Mouse (Mus musculus) CH12.LX (cell line): ENCODE results near the gene Prkx. TPM values are rescaled to one million over a fixed set of nuclear protein-coding genes. Genes with fewer than 3 reads are reported as not detected.
A peak's percentile ranks its signal among the peaks of the same experiment; 100 is the strongest.

Source experiments
- DNase-seq: peaks from one replicate; pipeline ENCODE4 v3.0.0-alpha.2; 2013; ENCODE audit errors: extremely low read depth
- H3K27ac ChIP-seq: 2 replicates; pipeline ENCODE4 v1.5.1; 2012; ENCODE audit warnings: low read depth, mild to moderate bottlenecking, control low read depth, moderate library complexity; ENCODE audit not compliant: insufficient read depth
- H3K27me3 ChIP-seq: replicated peaks from 2 replicates; pipeline ENCODE3; 2012; ENCODE audit warnings: inconsistent platforms
- H3K36me3 ChIP-seq, 2 experiments: replicated peaks in 1 of 2; 2 replicates each; pipeline versions ENCODE3 to v1.6.1; 2012; ENCODE audit warnings: inconsistent platforms in 1 of 2, low read length in 1 of 2, mild to moderate bottlenecking in 1 of 2, mixed read lengths in 1 of 2, moderate library complexity in 1 of 2; ENCODE audit not compliant: control insufficient read depth in 1 of 2, insufficient read depth in 1 of 2
- H3K4me1 ChIP-seq, 2 experiments: 2 replicates each; pipeline ENCODE4 v1.6.1; 2012; ENCODE audit warnings: inconsistent platforms in 1 of 2, moderate library complexity in 1 of 2; ENCODE audit not compliant: insufficient read depth in 2 of 2, control insufficient read depth in 1 of 2
- H3K4me2 ChIP-seq: 2 replicates; pipeline ENCODE4 v1.6.1; 2012; ENCODE audit warnings: low read depth, mild to moderate bottlenecking, control low read depth; ENCODE audit not compliant: poor library complexity, insufficient read depth, severe bottlenecking
- H3K4me3 ChIP-seq, 3 experiments: fragments of 150-350 bp in 1 of 3; sonication (generic) in 1 of 3; replicated peaks in 1 of 3; 2 replicates each; pipeline versions ENCODE3 to v1.5.1; 2011 to 2012; ENCODE audit warnings: low read depth in 2 of 3, low read length in 2 of 3, mild to moderate bottlenecking in 2 of 3, moderate library complexity in 2 of 3, control low read depth in 1 of 3, improper control_type of control experiment in 1 of 3, inconsistent platforms in 1 of 3, mixed read lengths in 1 of 3; ENCODE audit not compliant: poor library complexity in 1 of 3
- H3K79me2 ChIP-seq: replicated peaks from 2 replicates; pipeline ENCODE4 v1.6.1; 2012; ENCODE audit warnings: mild to moderate bottlenecking, moderate library complexity; ENCODE audit not compliant: control insufficient read depth, poor library complexity, insufficient read depth, severe bottlenecking; ENCODE audit errors: extremely low read depth
- H3K9ac ChIP-seq: 2 replicates; pipeline ENCODE4 v1.6.1; 2012; ENCODE audit warnings: low read depth, mild to moderate bottlenecking, control low read depth, moderate library complexity; ENCODE audit not compliant: insufficient read depth
- H3K9me3 ChIP-seq: replicated peaks from 2 replicates; pipeline ENCODE3; 2012; ENCODE audit warnings: low read length, inconsistent platforms, mixed read lengths
- BHLHE40 ChIP-seq: IDR thresholded peaks from 2 replicates; pipeline ENCODE4 v1.6.1; 2011; ENCODE audit warnings: mild to moderate bottlenecking, low read depth, low read length, improper control_type of control experiment
- CTCF ChIP-seq, 2 experiments: IDR thresholded peaks in 1 of 2; conservative IDR thresholded peaks in 1 of 2; 2 replicates each; pipeline ENCODE4 v1.5.1; 2011 to 2012; ENCODE audit warnings: low read depth in 2 of 2, low read length in 2 of 2, improper control_type of control experiment in 1 of 2, inconsistent platforms in 1 of 2, mild to moderate bottlenecking in 1 of 2, moderate library complexity in 1 of 2
- EP300 ChIP-seq: IDR thresholded peaks from 2 replicates; pipeline ENCODE4 v1.6.1; 2011; ENCODE audit warnings: low read length, improper control_type of control experiment
- GABPA ChIP-seq: IDR thresholded peaks from 2 replicates; pipeline ENCODE4 v1.6.1; 2012; ENCODE audit warnings: low read depth, low read length, improper control_type of control experiment, inconsistent platforms; ENCODE audit not compliant: insufficient replicate concordance
- HCFC1 ChIP-seq: IDR thresholded peaks from 2 replicates; pipeline ENCODE4 v1.6.1; 2012; ENCODE audit warnings: low read depth, mild to moderate bottlenecking, inconsistent platforms, low read length, improper control_type of control experiment
- JUN ChIP-seq: IDR thresholded peaks from 2 replicates; pipeline ENCODE4 v1.6.1; 2011; ENCODE audit warnings: low read depth, mild to moderate bottlenecking, low read length, improper control_type of control experiment, moderate library complexity; ENCODE audit not compliant: insufficient read depth
- JUND ChIP-seq: conservative IDR thresholded peaks from 2 replicates; pipeline ENCODE4 v1.6.1; 2011; ENCODE audit warnings: low read depth, low read length, improper control_type of control experiment
- MAFK ChIP-seq: IDR thresholded peaks from 2 replicates; pipeline ENCODE4 v1.6.1; 2011; ENCODE audit warnings: low read length, improper control_type of control experiment; ENCODE audit not compliant: insufficient replicate concordance
- MAX ChIP-seq: IDR thresholded peaks from 2 replicates; pipeline ENCODE4 v1.6.1; 2011; ENCODE audit warnings: low read length, improper control_type of control experiment
- MAZ ChIP-seq: IDR thresholded peaks from 2 replicates; pipeline ENCODE4 v1.6.1; 2012; ENCODE audit warnings: low read depth, mild to moderate bottlenecking, inconsistent platforms, low read length, improper control_type of control experiment, moderate library complexity
- MYC ChIP-seq: IDR thresholded peaks from 2 replicates; pipeline ENCODE4 v1.6.1; 2011; ENCODE audit warnings: low read depth, mild to moderate bottlenecking, improper control_type of control experiment, low read length
- NELFE ChIP-seq: IDR thresholded peaks from 2 replicates; pipeline ENCODE4 v1.6.1; 2011; ENCODE audit warnings: low read depth, low read length, improper control_type of control experiment
- POLR2AphosphoS2 ChIP-seq: IDR thresholded peaks from 2 replicates; pipeline ENCODE4 v1.6.1; 2011; ENCODE audit warnings: low read depth, low read length, improper control_type of control experiment
- RAD21 ChIP-seq: IDR thresholded peaks from 2 replicates; pipeline ENCODE4 v1.6.1; 2011; ENCODE audit warnings: low read depth, mild to moderate bottlenecking, low read length, improper control_type of control experiment, moderate library complexity
- SIN3A ChIP-seq: IDR thresholded peaks from 2 replicates; pipeline ENCODE4 v1.6.1; 2012; ENCODE audit warnings: low read length, improper control_type of control experiment, inconsistent platforms
- SMC3 ChIP-seq: IDR thresholded peaks from 2 replicates; pipeline ENCODE4 v1.6.1; 2011; ENCODE audit warnings: low read depth, low read length, improper control_type of control experiment
- TCF12 ChIP-seq: IDR thresholded peaks from 2 replicates; pipeline ENCODE4 v1.6.1; 2014; ENCODE audit warnings: low read depth, mild to moderate bottlenecking, inconsistent platforms, low read length, improper control_type of control experiment
- ZC3H11A ChIP-seq: IDR thresholded peaks from 2 replicates; pipeline ENCODE4 v1.6.1; 2012; ENCODE audit warnings: low read depth, mild to moderate bottlenecking, inconsistent platforms, low read length, improper control_type of control experiment
- ZKSCAN1 ChIP-seq: IDR thresholded peaks from 2 replicates; pipeline ENCODE4 v1.6.1; 2012; ENCODE audit warnings: low read depth, inconsistent platforms, low read length, improper control_type of control experiment, borderline replicate concordance
- ZNF384 ChIP-seq: IDR thresholded peaks from 2 replicates; pipeline ENCODE4 v1.6.1; 2012; ENCODE audit warnings: low read depth, low read length, improper control_type of control experiment, inconsistent platforms
- dilution Hi-C: fragments of 300-500 bp; cut with MboI; formaldehyde crosslinking; loops from 2 replicates; pipeline ENCODE4 v1.14.3; 2020; ENCODE audit warnings: low sequenced_read_pairs; ENCODE audit not compliant: extremely low pct_unique_long_range_greater_than_20kb, extremely low pct_ligation_motif_present
- in situ Hi-C: fragments of 300-500 bp; cut with MboI; formaldehyde crosslinking; loops from 3 replicates; pipeline ENCODE4 v1.14.3; 2019; ENCODE audit warnings: low sequenced_read_pairs, low pct_ligation_motif_present, low pct_unique_long_range_greater_than_20kb, mixed read lengths
- polyA plus RNA-seq: library from polyadenylated mRNA; unstranded; fragments of >175 nt; gene quantifications from 2 replicates; pipeline ENCODE4 v1.2.1, GENCODE M21; 2012; ENCODE audit warnings: low read depth; ENCODE audit not compliant: insufficient read length
- total RNA-seq, 2 experiments: library from RNA; depleted of rRNA; stranded (reverse); fragments of 300-350 nt in 1 of 2; fragments of >200 nt in 1 of 2; gene quantifications; 2 replicates each; pipeline ENCODE4 v1.2.3; 2012 to 2014

Gene Prkx
- total and polyA plus RNA-seq, 3 experiments: 10.4 to 15.2 (median 11.5) TPM

GRCm38 (mm10) chrX:77786354-77786753 lies 9.7 kb downstream of the Prkx start:
- no peak overlapping the region for H3K4me2 ChIP-seq
- dilution Hi-C loops (no loop called here), in situ Hi-C loops (no loop called here)
- no peaks in the 10 kb centered on the region for H3K27me3 ChIP-seq
- no peak overlapping the region for H3K4me3 ChIP-seq
- DNase-seq: no peak
- H3K79me2 ChIP-seq: peaks cover 12% of the 10 kb centered on the region; the same call in 1 of the 2 replicates
- H3K9me3 ChIP-seq: no peaks in the 10 kb centered on the region
- no peaks in the 10 kb centered on the region for H3K4me1 ChIP-seq
- TF ChIP-seq POLR2AphosphoS2 (no peak), SIN3A (no peak), TCF12 (no peak), NELFE (no peak), JUN (no peak), SMC3 (no peak), GABPA (no peak), HCFC1 (no peak), EP300 (no peak), BHLHE40 (no peak), ZC3H11A (no peak), MYC (no peak), RAD21 (no peak), MAZ (no peak), MAFK (no peak), JUND (no peak), MAX (no peak)
- H3K36me3 ChIP-seq: peaks cover 23 to 43% of the 10 kb centered on the region in 2 experiments
- no peak overlapping the region for H3K9ac ChIP-seq
- no peak overlapping the region for H3K27ac ChIP-seq

DNA sequence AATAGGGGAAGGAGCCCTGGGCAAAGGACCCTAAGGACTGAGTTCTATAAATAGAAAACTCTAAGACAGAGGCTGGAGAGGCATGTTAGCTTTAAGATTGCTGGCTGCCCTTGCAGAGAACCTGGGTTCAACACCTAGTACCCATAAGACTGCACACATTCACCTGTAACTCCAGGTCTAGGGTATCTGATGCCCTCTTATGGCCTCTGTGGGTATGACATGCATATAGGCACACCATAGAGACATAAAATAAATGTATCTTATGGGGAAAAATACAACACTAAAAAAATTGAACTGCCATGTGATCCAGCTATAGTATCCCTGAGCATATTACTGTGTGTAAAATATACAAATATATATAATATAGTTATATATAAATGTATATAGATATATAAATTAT lies 18.3 kb downstream of the Prkx start:
- no peak for DNase-seq
- no peaks in the 10 kb centered on the region for H3K4me1 ChIP-seq
- no peaks in the 10 kb centered on the region for H3K79me2 ChIP-seq
- H3K4me3 ChIP-seq: no peak overlapping the region
- H3K9me3 ChIP-seq: no peaks in the 10 kb centered on the region
- H3K27me3 ChIP-seq: no peaks in the 10 kb centered on the region
- no peak overlapping the region for H3K27ac ChIP-seq
- H3K4me2 ChIP-seq: no peak overlapping the region
- dilution Hi-C loops (no loop called here), in situ Hi-C loops (no loop called here)
- TF ChIP-seq JUND (no peak), GABPA (no peak), ZKSCAN1 (no peak), ZC3H11A (no peak), ZNF384 (no peak), BHLHE40 (no peak), SMC3 (peak; percentile 27), CTCF (conservative IDR thresholded peaks at IDR 0.05 in 1 of 2, IDR thresholded peaks at IDR 0.05 in 1 of 2; ENCODE audit: low read depth in 2 of 2, low read length in 2 of 2) (peak in 1 of 2 experiments; percentile 48; a peak in 2 of 4 replicates)
- no peak overlapping the region for H3K9ac ChIP-seq
- peaks cover 15 to 34% of the 10 kb centered on the region in 2 experiments for H3K36me3 ChIP-seq
